Mouse (Mus musculus): ENCODE measurements around the gene Fam83e. TPM values are rescaled to one million over a fixed set of nuclear protein-coding genes. Genes with fewer than 3 reads are reported as not detected.

Fam83e gene
- total and polyA plus RNA-seq, 3 experiments = 0.43 to 1.0 TPM; not detected in 1

DNA sequence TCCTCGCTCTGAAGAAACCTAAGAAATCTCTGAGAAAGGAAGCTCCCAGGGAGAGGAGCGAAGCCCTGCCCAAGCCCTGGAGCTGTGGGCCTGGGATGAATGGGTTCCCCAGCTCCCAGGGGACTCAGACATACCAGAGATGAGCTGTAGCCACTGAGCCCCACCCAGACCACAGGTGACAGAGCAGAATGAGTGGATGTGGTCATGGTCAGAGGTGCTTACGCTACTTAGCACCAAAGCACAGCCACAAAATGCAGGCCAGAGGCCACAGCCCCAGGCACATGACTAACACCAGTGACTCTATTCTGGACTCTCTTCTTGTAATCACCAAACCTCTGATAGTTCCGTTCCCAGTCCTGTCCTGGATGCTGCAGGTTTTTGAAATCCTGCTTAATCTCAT lies 50.1 kb downstream of the Fam83e start:
- H3K36me3 ChIP-seq (ENCODE audit: control insufficient read depth in 1 of 2, insufficient read depth in 2 of 2, low read length in 2 of 2) = no peaks in the 10 kb centered on the region
- peaks cover 14 to 16% of the 10 kb centered on the region in 2 experiments for H3K27me3 ChIP-seq (ENCODE audit: control insufficient read depth in 1 of 2, insufficient read depth in 2 of 2, low read length in 2 of 2)
- H3K27ac ChIP-seq (ENCODE audit: control insufficient read depth, low read depth, low read length) = no peak overlapping the region
- no peak overlapping the region for H3K4me3 ChIP-seq (ENCODE audit: control insufficient read depth in 1 of 2, insufficient read depth in 1 of 2, low read depth in 2 of 2, low read length in 2 of 2)
- H3K79me2 ChIP-seq (ENCODE audit: control insufficient read depth, insufficient read depth, low read length, poor library complexity) = no peaks in the 10 kb centered on the region
- TF ChIP-seq MAFK (IDR thresholded peaks at IDR 0.05; ENCODE audit: borderline replicate concordance, low read depth, low read length) (no peak), ZNF384 (IDR thresholded peaks at IDR 0.05; ENCODE audit: low read depth, low read length) (no peak), KAT2A (conservative IDR thresholded peaks at IDR 0.05; ENCODE audit: low read depth, low read length) (no peak), TAL1 (IDR thresholded peaks at IDR 0.05; ENCODE audit: low read length) (no peak), JUND (IDR thresholded peaks at IDR 0.05; ENCODE audit: low read depth, low read length) (no peak), CTCF (IDR thresholded peaks at IDR 0.05 in 2 of 3, conservative IDR thresholded peaks at IDR 0.05 in 1 of 3; ENCODE audit: control insufficient read depth in 1 of 3, insufficient read depth in 1 of 3, low read depth in 2 of 3, low read length in 3 of 3, poor library complexity in 1 of 3, severe bottlenecking in 1 of 3) (no peak), ZMIZ1 (IDR thresholded peaks at IDR 0.05; ENCODE audit: low read depth, low read length) (no peak), HCFC1 (IDR thresholded peaks at IDR 0.05; ENCODE audit: low read depth, low read length) (no peak), POLR2AphosphoS5 (IDR thresholded peaks at IDR 0.05; ENCODE audit: borderline replicate concordance, low read depth, low read length) (no peak)
- H3K4me1 ChIP-seq (ENCODE audit: control insufficient read depth in 1 of 2, insufficient read depth in 2 of 2, low read length in 2 of 2) = no peaks in the 10 kb centered on the region
- H3K9me3 ChIP-seq (replicated peaks; ENCODE audit: insufficient read depth, low read length) = no peaks in the 10 kb centered on the region
- DNase-seq (ENCODE audit: low read depth, low spot score) = no peak
- no peak overlapping the region for H3K9ac ChIP-seq (ENCODE audit: control insufficient read depth, low read depth, low read length, poor library complexity, severe bottlenecking)

DNA sequence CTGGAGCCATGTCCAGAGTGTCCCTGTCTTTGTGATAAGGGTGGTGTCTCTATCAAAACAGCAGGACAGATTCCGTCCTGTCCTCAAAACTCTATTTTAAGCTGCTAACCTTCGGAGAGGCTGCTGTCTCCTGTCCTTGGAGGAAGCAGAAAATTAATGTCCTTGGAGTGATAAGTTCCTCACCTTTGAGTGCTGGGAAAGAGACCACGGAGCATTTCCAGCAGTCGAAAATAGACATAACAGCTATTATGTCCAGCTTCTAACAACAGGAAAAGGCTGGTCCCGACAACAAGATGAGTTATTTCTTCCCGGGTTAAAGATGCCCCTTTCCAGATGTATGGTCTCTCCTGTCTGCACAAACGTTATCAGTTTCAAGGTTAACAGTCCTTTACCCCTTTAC lies 54.2 kb downstream of the Fam83e start:
- DNase-seq (ENCODE audit: low read depth, low spot score) = no peak
- Histone ChIP-seq H3K27me3 (ENCODE audit: control insufficient read depth in 1 of 2, insufficient read depth in 2 of 2, low read length in 2 of 2) (peaks cover 14 to 16% of the 10 kb centered on the region in 2 experiments), H3K4me3 (ENCODE audit: control insufficient read depth in 1 of 2, insufficient read depth in 1 of 2, low read depth in 2 of 2, low read length in 2 of 2) (no peak overlapping the region), H3K27ac (ENCODE audit: control insufficient read depth, low read depth, low read length) (no peak overlapping the region), H3K9me3 (replicated peaks; ENCODE audit: insufficient read depth, low read length) (no peaks in the 10 kb centered on the region), H3K4me1 (ENCODE audit: control insufficient read depth in 1 of 2, insufficient read depth in 2 of 2, low read length in 2 of 2) (no peaks in the 10 kb centered on the region), H3K9ac (ENCODE audit: control insufficient read depth, low read depth, low read length, poor library complexity, severe bottlenecking) (no peak overlapping the region), H3K36me3 (ENCODE audit: control insufficient read depth in 1 of 2, insufficient read depth in 2 of 2, low read length in 2 of 2) (no peaks in the 10 kb centered on the region), H3K79me2 (ENCODE audit: control insufficient read depth, insufficient read depth, low read length, poor library complexity) (no peaks in the 10 kb centered on the region)
- TF ChIP-seq ZMIZ1 (IDR thresholded peaks at IDR 0.05; ENCODE audit: low read depth, low read length) (no peak), MAX (IDR thresholded peaks at IDR 0.05; ENCODE audit: low read length) (no peak), BHLHE40 (IDR thresholded peaks at IDR 0.05; ENCODE audit: borderline replicate concordance, low read depth, low read length) (no peak), CHD1 (IDR thresholded peaks at IDR 0.05; ENCODE audit: low read depth, low read length) (no peak), MAFK (IDR thresholded peaks at IDR 0.05; ENCODE audit: borderline replicate concordance, low read depth, low read length) (no peak), MAZ (IDR thresholded peaks at IDR 0.05; ENCODE audit: low read depth, low read length) (no peak), ELF1 (IDR thresholded peaks at IDR 0.05; ENCODE audit: low read depth, low read length) (no peak)

Other genes starting within 250 kb of the Fam83e start
Only the 30 nearest of the 32 such genes appear.
- 0.08 and 0.10 TPM in 2 replicates for gene Dhdh, start 232.4 kb upstream of the Fam83e start, total RNA-seq (2012; rRNA removed)
- 1 to 10 TPM in 1 of 2 experiments, not detected in 1; 1.6 TPM for gene Dhdh, start 232.4 kb upstream of the Fam83e start, polyA plus RNA-seq (2012; ENCODE audit: insufficient read depth in 1 of 2, insufficient read length in 2 of 2, low read depth in 1 of 2, low replicate concordance in 2 of 2, missing spikeins in 1 of 2)
- 196 and 224 TPM in 2 replicates for gene Nucb1, start 210.8 kb upstream of the Fam83e start, total RNA-seq (2012; rRNA removed)
- 100 to 1,000 TPM in 1 of 2 experiments, 10 to 100 TPM in 1; 92.3 to 343 TPM for gene Nucb1, start 210.8 kb upstream of the Fam83e start, polyA plus RNA-seq (2012; ENCODE audit: insufficient read depth in 1 of 2, insufficient read length in 2 of 2, low read depth in 1 of 2, low replicate concordance in 2 of 2, missing spikeins in 1 of 2)
- 27.0 and 27.2 TPM in 2 replicates for gene Ppp1r15a, start 194.9 kb upstream of the Fam83e start, total RNA-seq (2012; rRNA removed)
- gene Ppp1r15a, start 194.9 kb upstream of the Fam83e start, polyA plus RNA-seq (2012; ENCODE audit: insufficient read depth in 1 of 2, insufficient read length in 2 of 2, low read depth in 1 of 2, low replicate concordance in 2 of 2, missing spikeins in 1 of 2) = 10 to 100 TPM in 1 of 2 experiments, not detected in 1; 78.0 TPM
- 0.12 and 0.36 TPM in 2 replicates for gene Plekha4, start 194.9 kb upstream of the Fam83e start, total RNA-seq (2012; rRNA removed)
- under 1 TPM in 1 of 2 experiments, not detected in 1; 0.65 TPM for gene Plekha4, start 194.9 kb upstream of the Fam83e start, polyA plus RNA-seq (2012; ENCODE audit: insufficient read depth in 1 of 2, insufficient read length in 2 of 2, low read depth in 1 of 2, low replicate concordance in 2 of 2, missing spikeins in 1 of 2)
- 1.8 and 2.0 TPM in 2 replicates for gene Hsd17b14, start 166.3 kb upstream of the Fam83e start, total RNA-seq (2012; rRNA removed)
- 1 to 10 TPM in 1 of 2 experiments, not detected in 1; 9.3 TPM for gene Hsd17b14, start 166.3 kb upstream of the Fam83e start, polyA plus RNA-seq (2012; ENCODE audit: insufficient read depth in 1 of 2, insufficient read length in 2 of 2, low read depth in 1 of 2, low replicate concordance in 2 of 2, missing spikeins in 1 of 2)
- gene Bcat2, start 151.1 kb upstream of the Fam83e start, total RNA-seq (2012; rRNA removed) = 47.4 and 49.4 TPM in 2 replicates
- gene Bcat2, start 151.1 kb upstream of the Fam83e start, polyA plus RNA-seq (2012; ENCODE audit: insufficient read depth in 1 of 2, insufficient read length in 2 of 2, low read depth in 1 of 2, low replicate concordance in 2 of 2, missing spikeins in 1 of 2) = 100 to 1,000 TPM in 1 of 2 experiments, not detected in 1; 140 TPM
- gene Fgf21, start 105.7 kb upstream of the Fam83e start, total RNA-seq (2012; rRNA removed) = not detected in 2 replicates
- gene Fgf21, start 105.7 kb upstream of the Fam83e start, polyA plus RNA-seq (2012; ENCODE audit: insufficient read depth in 1 of 2, insufficient read length in 2 of 2, low read depth in 1 of 2, low replicate concordance in 2 of 2, missing spikeins in 1 of 2) = not detected
- 0.07 TPM in 1 of 2 replicates, not detected in the other for gene Fut1, start 103.9 kb upstream of the Fam83e start, total RNA-seq (2012; rRNA removed)
- gene Fut1, start 103.9 kb upstream of the Fam83e start, polyA plus RNA-seq (2012; ENCODE audit: insufficient read depth in 1 of 2, insufficient read length in 2 of 2, low read depth in 1 of 2, low replicate concordance in 2 of 2, missing spikeins in 1 of 2) = under 1 TPM in 1 of 2 experiments, not detected in 1; 0.04 TPM
- not detected in 2 replicates for gene Izumo1, start 99.4 kb upstream of the Fam83e start, total RNA-seq (2012; rRNA removed)
- under 1 TPM in 1 of 2 experiments, not detected in 1; 0.04 TPM for gene Izumo1, start 99.4 kb upstream of the Fam83e start, polyA plus RNA-seq (2012; ENCODE audit: insufficient read depth in 1 of 2, insufficient read length in 2 of 2, low read depth in 1 of 2, low replicate concordance in 2 of 2, missing spikeins in 1 of 2)
- 1.1 TPM in 2 replicates for gene Rasip1, start 93.7 kb upstream of the Fam83e start, total RNA-seq (2012; rRNA removed)
- under 1 TPM in 1 of 2 experiments, not detected in 1; 0.65 TPM for gene Rasip1, start 93.7 kb upstream of the Fam83e start, polyA plus RNA-seq (2012; ENCODE audit: insufficient read depth in 1 of 2, insufficient read length in 2 of 2, low read depth in 1 of 2, low replicate concordance in 2 of 2, missing spikeins in 1 of 2)
- gene Mamstr, start 81.2 kb upstream of the Fam83e start, total RNA-seq (2012; rRNA removed) = not detected in 2 replicates
- not detected for gene Mamstr, start 81.2 kb upstream of the Fam83e start, polyA plus RNA-seq (2012; ENCODE audit: insufficient read depth in 1 of 2, insufficient read length in 2 of 2, low read depth in 1 of 2, low replicate concordance in 2 of 2, missing spikeins in 1 of 2)
- gene Fut2, start 54.8 kb upstream of the Fam83e start, total RNA-seq (2012; rRNA removed) = not detected in 2 replicates
- not detected for gene Fut2, start 54.8 kb upstream of the Fam83e start, polyA plus RNA-seq (2012; ENCODE audit: insufficient read depth in 1 of 2, insufficient read length in 2 of 2, low read depth in 1 of 2, low replicate concordance in 2 of 2, missing spikeins in 1 of 2)
- not detected in 2 replicates for gene Ntn5, start 37.2 kb upstream of the Fam83e start, total RNA-seq (2012; rRNA removed)
- under 1 TPM in 1 of 2 experiments, not detected in 1; 0.13 TPM for gene Ntn5, start 37.2 kb upstream of the Fam83e start, polyA plus RNA-seq (2012; ENCODE audit: insufficient read depth in 1 of 2, insufficient read length in 2 of 2, low read depth in 1 of 2, low replicate concordance in 2 of 2, missing spikeins in 1 of 2)
- gene Sec1, start 26.8 kb upstream of the Fam83e start, total RNA-seq (2012; rRNA removed) = not detected in 2 replicates
- not detected for gene Sec1, start 26.8 kb upstream of the Fam83e start, polyA plus RNA-seq (2012; ENCODE audit: insufficient read depth in 1 of 2, insufficient read length in 2 of 2, low read depth in 1 of 2, low replicate concordance in 2 of 2, missing spikeins in 1 of 2)
- gene Car11, start 21.4 kb upstream of the Fam83e start, total RNA-seq (2012; rRNA removed) = 0.29 and 0.77 TPM in 2 replicates
- gene Car11, start 21.4 kb upstream of the Fam83e start, polyA plus RNA-seq (2012; ENCODE audit: insufficient read depth in 1 of 2, insufficient read length in 2 of 2, low read depth in 1 of 2, low replicate concordance in 2 of 2, missing spikeins in 1 of 2) = 1 to 10 TPM in 1 of 2 experiments, not detected in 1; 1.5 TPM
- gene Dbp, start 16.1 kb upstream of the Fam83e start, total RNA-seq (2012; rRNA removed) = 21.1 and 24.4 TPM in 2 replicates
- 10 to 100 TPM in 1 of 2 experiments, not detected in 1; 22.5 TPM for gene Dbp, start 16.1 kb upstream of the Fam83e start, polyA plus RNA-seq (2012; ENCODE audit: insufficient read depth in 1 of 2, insufficient read length in 2 of 2, low read depth in 1 of 2, low replicate concordance in 2 of 2, missing spikeins in 1 of 2)
- 3,210 and 3,724 TPM in 2 replicates for gene Rpl18, start 5.8 kb upstream of the Fam83e start, total RNA-seq (2012; rRNA removed)
- 1,000 to 10,000 TPM in 1 of 2 experiments, not detected in 1; 3,544 TPM for gene Rpl18, start 5.8 kb upstream of the Fam83e start, polyA plus RNA-seq (2012; ENCODE audit: insufficient read depth in 1 of 2, insufficient read length in 2 of 2, low read depth in 1 of 2, low replicate concordance in 2 of 2, missing spikeins in 1 of 2)
- gene Sphk2, start 3.2 kb upstream of the Fam83e start, total RNA-seq (2012; rRNA removed) = 18.3 and 21.0 TPM in 2 replicates
- gene Sphk2, start 3.2 kb upstream of the Fam83e start, polyA plus RNA-seq (2012; ENCODE audit: insufficient read depth in 1 of 2, insufficient read length in 2 of 2, low read depth in 1 of 2, low replicate concordance in 2 of 2, missing spikeins in 1 of 2) = 10 to 100 TPM in 1 of 2 experiments, not detected in 1; 40.2 TPM
- gene Spaca4, start 4.6 kb downstream of the Fam83e start, total RNA-seq (2012; rRNA removed) = not detected in 2 replicates
- under 1 TPM in 1 of 2 experiments, not detected in 1; 0.38 TPM for gene Spaca4, start 4.6 kb downstream of the Fam83e start, polyA plus RNA-seq (2012; ENCODE audit: insufficient read depth in 1 of 2, insufficient read length in 2 of 2, low read depth in 1 of 2, low replicate concordance in 2 of 2, missing spikeins in 1 of 2)
- gene Lmtk3, start 62.5 kb downstream of the Fam83e start, total RNA-seq (2012; rRNA removed) = 0.03 and 0.04 TPM in 2 replicates
- gene Lmtk3, start 62.5 kb downstream of the Fam83e start, polyA plus RNA-seq (2012; ENCODE audit: insufficient read depth in 1 of 2, insufficient read length in 2 of 2, low read depth in 1 of 2, low replicate concordance in 2 of 2, missing spikeins in 1 of 2) = under 1 TPM in 1 of 2 experiments, not detected in 1; 0.40 TPM
- 0.08 and 0.16 TPM in 2 replicates for gene Sult2b1, start 63.5 kb downstream of the Fam83e start, total RNA-seq (2012; rRNA removed)
- under 1 TPM in 1 of 2 experiments, not detected in 1; 0.47 TPM for gene Sult2b1, start 63.5 kb downstream of the Fam83e start, polyA plus RNA-seq (2012; ENCODE audit: insufficient read depth in 1 of 2, insufficient read length in 2 of 2, low read depth in 1 of 2, low replicate concordance in 2 of 2, missing spikeins in 1 of 2)
- 42.6 and 52.9 TPM in 2 replicates for gene Cyth2, start 93.4 kb downstream of the Fam83e start, total RNA-seq (2012; rRNA removed)
- gene Cyth2, start 93.4 kb downstream of the Fam83e start, polyA plus RNA-seq (2012; ENCODE audit: insufficient read depth in 1 of 2, insufficient read length in 2 of 2, low read depth in 1 of 2, low replicate concordance in 2 of 2, missing spikeins in 1 of 2) = 10 to 100 TPM in 1 of 2 experiments, not detected in 1; 92.2 TPM
- 0.39 and 0.46 TPM in 2 replicates for gene Kcnj14, start 103.6 kb downstream of the Fam83e start, total RNA-seq (2012; rRNA removed)
- gene Kcnj14, start 103.6 kb downstream of the Fam83e start, polyA plus RNA-seq (2012; ENCODE audit: insufficient read depth in 1 of 2, insufficient read length in 2 of 2, low read depth in 1 of 2, low replicate concordance in 2 of 2, missing spikeins in 1 of 2) = 1 to 10 TPM in 1 of 2 experiments, not detected in 1; 1.3 TPM
- 132 and 173 TPM in 2 replicates for gene Grwd1, start 109.7 kb downstream of the Fam83e start, total RNA-seq (2012; rRNA removed)
- 100 to 1,000 TPM in 1 of 2 experiments, 10 to 100 TPM in 1; 82.2 to 108 TPM for gene Grwd1, start 109.7 kb downstream of the Fam83e start, polyA plus RNA-seq (2012; ENCODE audit: insufficient read depth in 1 of 2, insufficient read length in 2 of 2, low read depth in 1 of 2, low replicate concordance in 2 of 2, missing spikeins in 1 of 2)
- gene Kdelr1, start 151.6 kb downstream of the Fam83e start, total RNA-seq (2012; rRNA removed) = 33.2 and 42.3 TPM in 2 replicates
- 10 to 100 TPM in 1 of 2 experiments, not detected in 1; 60.6 TPM for gene Kdelr1, start 151.6 kb downstream of the Fam83e start, polyA plus RNA-seq (2012; ENCODE audit: insufficient read depth in 1 of 2, insufficient read length in 2 of 2, low read depth in 1 of 2, low replicate concordance in 2 of 2, missing spikeins in 1 of 2)
- gene Grin2d, start 157.2 kb downstream of the Fam83e start, total RNA-seq (2012; rRNA removed) = 0.16 and 0.19 TPM in 2 replicates
- gene Grin2d, start 157.2 kb downstream of the Fam83e start, polyA plus RNA-seq (2012; ENCODE audit: insufficient read depth in 1 of 2, insufficient read length in 2 of 2, low read depth in 1 of 2, low replicate concordance in 2 of 2, missing spikeins in 1 of 2) = under 1 TPM in 1 of 2 experiments, not detected in 1; 0.57 TPM
- 0.33 and 0.46 TPM in 2 replicates for gene Syngr4, start 175.5 kb downstream of the Fam83e start, total RNA-seq (2012; rRNA removed)
- gene Syngr4, start 175.5 kb downstream of the Fam83e start, polyA plus RNA-seq (2012; ENCODE audit: insufficient read depth in 1 of 2, insufficient read length in 2 of 2, low read depth in 1 of 2, low replicate concordance in 2 of 2, missing spikeins in 1 of 2) = 1 to 10 TPM in 1 of 2 experiments, not detected in 1; 1.1 TPM
- gene Tmem143, start 175.7 kb downstream of the Fam83e start, total RNA-seq (2012; rRNA removed) = 10.1 and 10.7 TPM in 2 replicates
- gene Tmem143, start 175.7 kb downstream of the Fam83e start, polyA plus RNA-seq (2012; ENCODE audit: insufficient read depth in 1 of 2, insufficient read length in 2 of 2, low read depth in 1 of 2, low replicate concordance in 2 of 2, missing spikeins in 1 of 2) = 10 to 100 TPM in 1 of 2 experiments, not detected in 1; 20.1 TPM
- gene Emp3, start 200.2 kb downstream of the Fam83e start, total RNA-seq (2012; rRNA removed) = 65.1 and 75.0 TPM in 2 replicates
- gene Emp3, start 200.2 kb downstream of the Fam83e start, polyA plus RNA-seq (2012; ENCODE audit: insufficient read depth in 1 of 2, insufficient read length in 2 of 2, low read depth in 1 of 2, low replicate concordance in 2 of 2, missing spikeins in 1 of 2) = 100 to 1,000 TPM in 1 of 2 experiments, not detected in 1; 111 TPM
- gene Ccdc114, start 202.9 kb downstream of the Fam83e start, total RNA-seq (2012; rRNA removed) = 0.15 TPM in 1 of 2 replicates, not detected in the other
- gene Ccdc114, start 202.9 kb downstream of the Fam83e start, polyA plus RNA-seq (2012; ENCODE audit: insufficient read depth in 1 of 2, insufficient read length in 2 of 2, low read depth in 1 of 2, low replicate concordance in 2 of 2, missing spikeins in 1 of 2) = under 1 TPM in 1 of 2 experiments, not detected in 1; 0.24 TPM

Data from MEL (cell line).